Mouse (Mus musculus) Patski (cell line): ENCODE measurements at regions not wholly inside any gene's neighbourhood (a gene's known extent, or its start where the extent isn't known, plus 50 kb on each side); places are given as distances from the start of the nearest gene placed in this dataset.

ENCODE experiments used
- ATAC-seq: fragments of 100-300 bp; one replicate; pipeline ENCODE4 v1.8.0; 2021
- CTCF ChIA-PET: fragments of 350-600 bp; sonication (Branson Sonifier 250); formaldehyde crosslinking; loops from one replicate; lab custom pipeline; 2022; ENCODE audit warnings: inconsistent platforms; lab: Charles Lee
- POLR2A ChIA-PET: fragments of 350-600 bp; sonication (Branson Sonifier 250); formaldehyde crosslinking; loops from one replicate; lab custom pipeline; 2022; ENCODE audit warnings: antibody characterized with exemption, inconsistent platforms; lab: Charles Lee
- DNase-seq: peaks from one replicate; pipeline ENCODE4 v3.0.0-alpha.2; 2011; ENCODE audit warnings: low read depth, low spot score
- H3K27me3 ChIP-seq: fragments of 371-371 bp; one replicate; pipeline ENCODE4 v1.5.1; 2021
- CTCF ChIP-seq: fragments of 100-300 bp; IDR thresholded peaks from one replicate; pipeline ENCODE4 v1.5.1; 2021
- in situ Hi-C: fragments of 300-500 bp; cut with MboI; formaldehyde crosslinking; loops from 3 replicates; pipeline ENCODE4 v1.11.1; 2018; ENCODE audit warnings: low pct_unique_long_range_greater_than_20kb, mixed read lengths

- no peak for TF ChIP-seq CTCF
These were observed 72.9 kb upstream of the Vstm2b start for GRCm38 (mm10) chr7:40825141-40825742.

GRCm38 (mm10) chr7:40829526-40829925, 68.6 kb upstream of the Vstm2b start:
- POLR2A ChIA-PET = no interaction called here
- ATAC-seq = no peak
- in situ Hi-C loops = no loop called here

More at GRCm38 (mm10) chr7:40825141-40825742, 72.9 kb upstream of the Vstm2b start:
- no peaks in the 10 kb centered on the region for H3K27me3 ChIP-seq
- POLR2A ChIA-PET = no interaction called here
- CTCF ChIA-PET = no interaction called here
- in situ Hi-C loops = no loop called here
- ATAC-seq = no peak
- no peak for DNase-seq

GRCm38 (mm10) chr7:40831583-40831982, 66.5 kb upstream of the Vstm2b start:
- DNase-seq (no peak), ATAC-seq (no peak)
- POLR2A ChIA-PET = no interaction called here
- in situ Hi-C loops = no loop called here
- TF ChIP-seq CTCF = no peak
- CTCF ChIA-PET = no interaction called here
- H3K27me3 ChIP-seq = no peaks in the 10 kb centered on the region

More at GRCm38 (mm10) chr7:40829526-40829925, 68.6 kb upstream of the Vstm2b start:
- TF ChIP-seq CTCF = no peak
- DNase-seq = no peak
- H3K27me3 ChIP-seq = no peaks in the 10 kb centered on the region
- CTCF ChIA-PET = no interaction called here

GRCm38 (mm10) chr7:40842344-40842992, 55.7 kb upstream of the Vstm2b start:
- ChIA-PET CTCF (no interaction called here), POLR2A (no interaction called here)
- in situ Hi-C loops = no loop called here
- no peak for DNase-seq
- no peak for ATAC-seq
- H3K27me3 ChIP-seq = no peaks in the 10 kb centered on the region
- no peak for TF ChIP-seq CTCF

GRCm38 (mm10) chr7:40846512-40846911, 51.6 kb upstream of the Vstm2b start:
- TF ChIP-seq CTCF = no peak
- ATAC-seq = peak; percentile 89
- peak; percentile 50 for DNase-seq
- ChIA-PET CTCF (no interaction called here), POLR2A (no interaction called here)
- H3K27me3 ChIP-seq = no peaks in the 10 kb centered on the region
- in situ Hi-C loops = no loop called here
